ENCODE assay signal across 7 mouse cellular contexts in the genomic region with DNA sequence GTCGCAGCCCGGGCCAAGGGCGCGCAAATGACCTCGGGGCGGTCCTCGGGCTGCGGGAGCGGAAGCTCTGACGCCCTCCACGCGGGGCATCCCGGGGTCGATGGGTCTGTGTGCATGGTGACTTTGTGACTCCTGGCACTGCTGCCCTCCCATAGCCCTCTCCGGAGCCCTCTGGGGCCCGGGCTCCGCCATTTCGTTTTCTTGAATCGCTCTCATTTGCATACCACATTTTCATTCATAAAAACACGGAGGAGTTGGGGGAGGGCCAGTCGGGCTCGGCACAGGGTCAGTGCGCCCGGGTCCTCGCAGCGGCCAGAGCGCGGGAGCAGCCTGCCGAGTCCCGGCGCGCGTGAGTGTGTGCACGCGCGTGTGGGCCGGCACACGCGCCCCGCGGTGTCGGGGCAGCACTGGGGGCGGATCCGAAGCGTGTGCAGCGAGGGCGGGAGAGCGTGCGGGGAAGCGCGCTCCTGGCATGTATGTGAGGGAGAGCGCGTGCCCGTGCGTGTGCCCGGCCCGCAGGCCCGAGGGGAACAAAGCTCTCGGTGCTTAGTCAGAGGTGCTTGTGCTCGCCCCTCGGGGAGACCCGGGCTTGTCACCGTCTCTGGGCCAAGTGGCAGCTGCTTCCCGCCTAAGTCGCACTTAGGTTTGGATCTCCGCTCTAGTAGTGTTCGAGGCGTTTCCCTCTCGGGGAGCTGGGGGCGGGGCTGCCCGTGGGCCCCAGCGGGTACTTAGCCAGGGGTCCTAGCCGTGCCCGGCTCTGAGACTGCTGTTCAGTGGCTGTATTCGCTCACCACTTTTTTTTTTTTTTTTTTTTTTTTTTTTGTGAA. TPM values are rescaled to one million over a fixed set of nuclear protein-coding genes. Genes with fewer than 3 reads are reported as not detected.
DNase-seq lines count a peak whose midpoint lies in the region; ATAC-seq and TF ChIP-seq lines count a peak whose summit lies in the region.

No protein-coding gene starts in this region.

- peak overlapping the region; percentile 97 for H3K27ac ChIP-seq in intestine, embryonic 16.5 days (ENCODE audit: low read length)
- H3K27ac ChIP-seq in limb, embryonic 11.5 days (replicated peaks; ENCODE audit: low read depth, low read length): peak overlapping the region; percentile 94
- H3K27ac ChIP-seq in midbrain, embryonic 13.5 days: peak overlapping the region; percentile 92
- peak overlapping the region; percentile 90 for H3K27ac ChIP-seq in small intestine, adult 2 months (ENCODE audit: insufficient read depth, low read depth, low read length)

- peak overlapping the region; percentile 93 for H3K4me3 ChIP-seq in intestine, embryonic 16.5 days (ENCODE audit: low read length)
- H3K4me3 ChIP-seq in limb, embryonic 11.5 days (ENCODE audit: low read depth, low read length): peak overlapping the region; percentile 86
- peak overlapping the region; percentile 85 for H3K4me3 ChIP-seq in midbrain, embryonic 13.5 days (replicated peaks)
- H3K4me3 ChIP-seq in small intestine, adult 2 months (ENCODE audit: low read depth, low read length): peak overlapping the region; percentile 73

- peak overlapping the region; percentile 86 for H3K4me2 ChIP-seq in intestine, embryonic 16.5 days (ENCODE audit: low read depth, low read length)
- peak overlapping the region; percentile 66 for H3K4me2 ChIP-seq in limb, embryonic 11.5 days (ENCODE audit: low read depth, severe bottlenecking)
- H3K4me2 ChIP-seq in midbrain, embryonic 13.5 days (replicated peaks): peak overlapping the region; percentile 81

- H3K9me3 ChIP-seq in intestine, embryonic 16.5 days (ENCODE audit: control insufficient read depth, low read length): no peaks in the 10 kb centered on the region
- no peaks in the 10 kb centered on the region for H3K9me3 ChIP-seq in limb, embryonic 11.5 days (ENCODE audit: control insufficient read depth, low read length)
- no peaks in the 10 kb centered on the region for H3K9me3 ChIP-seq in midbrain, embryonic 13.5 days

- no peak for TF ChIP-seq CTCF in small intestine, adult 2 months (IDR thresholded peaks at IDR 0.05; ENCODE audit: extremely low read depth, insufficient read length, insufficient replicate concordance, low read depth, low read length)

- peak overlapping the region; percentile 97 for H3K9ac ChIP-seq in intestine, embryonic 16.5 days (ENCODE audit: low read depth, low read length)
- peak overlapping the region; percentile 91 for H3K9ac ChIP-seq in limb, embryonic 11.5 days (ENCODE audit: low read length)
- peak overlapping the region; percentile 91 for H3K9ac ChIP-seq in midbrain, embryonic 13.5 days (replicated peaks)

- WGBS in intestine, embryonic 16.5 days: under 1% methylated on average over 75 of the region's 75 CpGs
- WGBS in limb, embryonic 11.5 days: under 1% methylated on average over 73 of the region's 75 CpGs
- under 1% methylated on average over 75 of the region's 75 CpGs for WGBS in midbrain, embryonic 13.5 days
- under 1% methylated on average over 75 of the region's 75 CpGs for WGBS in small intestine, adult 2 months

- peaks cover 33% of the 10 kb centered on the region for H3K4me1 ChIP-seq in intestine, embryonic 16.5 days (ENCODE audit: control insufficient read depth, insufficient read depth, low read length)
- 0 out of 2 replicates have a peak, but pooled peaks cover 7% of the 10 kb centered on the region for H3K4me1 ChIP-seq in limb, embryonic 11.5 days (ENCODE audit: control insufficient read depth, insufficient read depth, low read length)
- H3K4me1 ChIP-seq in midbrain, embryonic 13.5 days (replicated peaks): peaks cover 30% of the 10 kb centered on the region
- H3K4me1 ChIP-seq in small intestine, adult 2 months (ENCODE audit: control insufficient read depth, insufficient read depth, insufficient read length, low read length): peaks cover 26% of the 10 kb centered on the region

- TF ChIP-seq POLR2A in small intestine, adult 2 months (IDR thresholded peaks at IDR 0.05; ENCODE audit: low read depth, low read length): peak; percentile 63; the same call in 1 of the 2 replicates

- H3K36me3 ChIP-seq in intestine, embryonic 16.5 days (ENCODE audit: control insufficient read depth, insufficient read depth, low read length): no peaks in the 10 kb centered on the region
- H3K36me3 ChIP-seq in limb, embryonic 11.5 days (ENCODE audit: control insufficient read depth, insufficient read depth, low read length): no peaks in the 10 kb centered on the region
- H3K36me3 ChIP-seq in midbrain, embryonic 13.5 days: no peaks in the 10 kb centered on the region
- no peaks in the 10 kb centered on the region for H3K36me3 ChIP-seq in small intestine, adult 2 months (ENCODE audit: control insufficient read depth, insufficient read depth, low read length)

- ATAC-seq in intestine, embryonic 16.5 days: peak; percentile 56
- ATAC-seq in limb, embryonic 11.5 days (ENCODE audit: insufficient number of reproducible peaks, low FRiP score, low TSS enrichment, low read depth): peak; percentile 68
- ATAC-seq in midbrain, embryonic 13.5 days: peak; percentile 79

- intact Hi-C loops in gastrocnemius, postnatal 36 days (cut with DNase I): loop anchor here (5.0 to 10.0 kb wide), 3 partner anchors 37 to 279 kb away; partner anchors contain the start of gene Rab1a

- DNase-seq in adrenal gland, postnatal 10 days: peak; percentile 80
- peak; percentile 91 for DNase-seq in embryo, embryonic 11 days
- DNase-seq in gastrocnemius, postnatal 36 days: peak; percentile 39 to 61
- DNase-seq in limb, embryonic 11.5 days (ENCODE audit: low spot score): peak; percentile 84

- H3K27me3 ChIP-seq in intestine, embryonic 16.5 days (replicated peaks; ENCODE audit: control insufficient read depth, insufficient read depth, low read length): no peaks in the 10 kb centered on the region
- no peaks in the 10 kb centered on the region for H3K27me3 ChIP-seq in limb, embryonic 11.5 days (ENCODE audit: control insufficient read depth, insufficient read depth, low read length)
- no peaks in the 10 kb centered on the region for H3K27me3 ChIP-seq in midbrain, embryonic 13.5 days
- no peaks in the 10 kb centered on the region for H3K27me3 ChIP-seq in small intestine, adult 2 months (ENCODE audit: control insufficient read depth, insufficient read depth, low read length)

RNA-seq across cellular contexts. Expression of gene Spred2, which starts 1.2 kb away (rescaled TPM):
- 10 to 100 TPM; 33.1 to 37.0 TPM for total RNA-seq in adrenal gland, postnatal 10 days (2021)
- total RNA-seq in gastrocnemius, postnatal 36 days (2021): 1 to 10 TPM; 6.1 to 7.1 TPM
- polyA plus RNA-seq in intestine, embryonic 16.5 days (2015; fragmentation: Nextera tagmentation; extraction: Ambion mirVana): 4.4 and 4.9 TPM in 2 replicates
- 8.2 and 8.7 TPM in 2 replicates for polyA plus RNA-seq in limb, embryonic 11.5 days (2014; fragmentation: Nextera tagmentation; extraction: Ambion mirVana)
- 4.9 and 5.5 TPM in 2 replicates for polyA plus RNA-seq in midbrain, embryonic 13.5 days (2015; fragmentation: Nextera tagmentation; extraction: Ambion mirVana)
- polyA plus RNA-seq in small intestine, adult 2 months (2012; rRNA removed): 8.2 and 21.2 TPM in 2 replicates

Comparison
In these comparisons a context has a peak if more than half of its experiments do, and no peak if none do; other contexts are left out.
1. Peak in every context shown above with its lines: DNase-seq, ATAC-seq, H3K4me3 ChIP-seq and H3K27ac ChIP-seq.